Mouse (Mus musculus): ENCODE measurements around the gene Vpreb3.

The Vpreb3 gene

GRCm38 (mm10) chr10:75942736-75943477 is at the start of gene Vpreb3:
Gene Vpreb3, plus strand, starts transcription at chr10:75943057.
- no peak for DNase-seq (ENCODE audit: low spot score)

- peak; percentile 93 for DNase-seq (ENCODE audit: low spot score)
Measured at GRCm38 (mm10) chr10:75893089-75893750, 49.6 kb upstream of the Vpreb3 start, which contains the start of gene Derl3. Gene Derl3, plus strand, starts transcription at chr10:75893413.

- no peak for DNase-seq (ENCODE audit: low spot score)
Measured at GRCm38 (mm10) chr10:75894601-75895000, 48.3 kb upstream of the Vpreb3 start.

- DNase-seq (ENCODE audit: low spot score), result no peak
Measured at GRCm38 (mm10) chr10:75895730-75896129, 47.1 kb upstream of the Vpreb3 start.

- DNase-seq (ENCODE audit: low spot score), result no peak
Measured at GRCm38 (mm10) chr10:75896208-75896607, 46.6 kb upstream of the Vpreb3 start.

GRCm38 (mm10) chr10:75897373-75897772 is 45.5 kb upstream of the Vpreb3 start:
- peak; percentile 42 for DNase-seq (ENCODE audit: low spot score)

- no peak for DNase-seq (ENCODE audit: low spot score)
Measured at GRCm38 (mm10) chr10:75898039-75898564, 44.8 kb upstream of the Vpreb3 start.

GRCm38 (mm10) chr10:75898846-75899245 is 44.0 kb upstream of the Vpreb3 start:
- no peak for DNase-seq (ENCODE audit: low spot score)

GRCm38 (mm10) chr10:75904391-75904790 is 38.5 kb upstream of the Vpreb3 start:
- DNase-seq (ENCODE audit: low spot score), result no peak

- DNase-seq (ENCODE audit: low spot score), result no peak
Measured at GRCm38 (mm10) chr10:75906882-75907281, 36.0 kb upstream of the Vpreb3 start.

- no peak for DNase-seq (ENCODE audit: low spot score)
Measured at GRCm38 (mm10) chr10:75910698-75911097, 32.2 kb upstream of the Vpreb3 start.

- no peak for DNase-seq (ENCODE audit: low spot score)
Measured at GRCm38 (mm10) chr10:75913013-75913589, 29.8 kb upstream of the Vpreb3 start.

- no peak for DNase-seq (ENCODE audit: low spot score)
Measured at GRCm38 (mm10) chr10:75915557-75915956, 27.3 kb upstream of the Vpreb3 start.

GRCm38 (mm10) chr10:75916840-75917239 is 26.0 kb upstream of the Vpreb3 start:
- no peak for DNase-seq (ENCODE audit: low spot score)

- DNase-seq (ENCODE audit: low spot score), result no peak
Measured at GRCm38 (mm10) chr10:75919026-75919425, 23.8 kb upstream of the Vpreb3 start.

GRCm38 (mm10) chr10:75921026-75921725 is 21.7 kb upstream of the Vpreb3 start, which contains the start of gene Smarcb1:
Gene Smarcb1, minus strand, starts transcription at chr10:75921617.
- peak; percentile 93 for DNase-seq (ENCODE audit: low spot score)

GRCm38 (mm10) chr10:75921726-75922560 is 20.9 kb upstream of the Vpreb3 start:
- no peak for DNase-seq (ENCODE audit: low spot score)

GRCm38 (mm10) chr10:75924324-75924723 is 18.5 kb upstream of the Vpreb3 start:
- no peak for DNase-seq (ENCODE audit: low spot score)

GRCm38 (mm10) chr10:75926396-75926795 is 16.5 kb upstream of the Vpreb3 start:
- no peak for DNase-seq (ENCODE audit: low spot score)

- no peak for DNase-seq (ENCODE audit: low spot score)
Measured at GRCm38 (mm10) chr10:75930304-75930703, 12.6 kb upstream of the Vpreb3 start.

- no peak for DNase-seq (ENCODE audit: low spot score)
Measured at GRCm38 (mm10) chr10:75931311-75931710, 11.5 kb upstream of the Vpreb3 start.

All from c-Kit-positive CD71-positive TER-119-positive erythroid progenitor cells, embryonic 14.5 days (primary cell).